Mouse (Mus musculus) liver, embryonic 12.5 days (tissue): Measurements from ENCODE around the gene Haus4. TPM values are rescaled to one million over a fixed set of nuclear protein-coding genes. Genes with fewer than 3 reads are reported as not detected.

Experiments used
- polyA plus RNA-seq: library from polyadenylated mRNA; unstranded; fragments of >200 nt; fragmentation: Nextera tagmentation; extraction: Ambion mirVana; gene quantifications from 2 replicates; pipeline ENCODE4 v1.2.1, GENCODE M21; 2016

Haus4 gene
- polyA plus RNA-seq, 1 experiment from 2014 or later, result 49.3 TPM

Other genes with a start within 250 kb of the Haus4 start
- gene Oxa1l, start 193.8 kb downstream of the Haus4 start, polyA plus RNA-seq, result 24.9 and 27.3 TPM in 2 replicates
- 8.4 and 8.5 TPM in 2 replicates for gene Slc7a7, start 136.8 kb downstream of the Haus4 start, polyA plus RNA-seq
- gene Mrpl52, start 127.7 kb downstream of the Haus4 start, polyA plus RNA-seq, result 269 and 282 TPM in 2 replicates
- 36.7 and 38.2 TPM in 2 replicates for gene Mmp14, start 123.0 kb downstream of the Haus4 start, polyA plus RNA-seq
- 31.2 and 32.9 TPM in 2 replicates for gene Lrp10, start 90.5 kb downstream of the Haus4 start, polyA plus RNA-seq
- gene Rem2, start 78.5 kb downstream of the Haus4 start, polyA plus RNA-seq, result 0.19 and 0.39 TPM in 2 replicates
- 60.6 and 61.1 TPM in 2 replicates for gene Prmt5, start 37.1 kb downstream of the Haus4 start, polyA plus RNA-seq
- gene Ajuba, start 22.9 kb upstream of the Haus4 start, polyA plus RNA-seq, result 10.4 and 12.7 TPM in 2 replicates
- gene 4931414P19Rik, start 51.4 kb upstream of the Haus4 start, polyA plus RNA-seq, result 3.7 and 4.1 TPM in 2 replicates
- gene Psmb5, start 63.4 kb upstream of the Haus4 start, polyA plus RNA-seq, result 281 and 292 TPM in 2 replicates
- gene Psmb11, start 66.8 kb upstream of the Haus4 start, polyA plus RNA-seq, result not detected in 2 replicates
- not detected in 2 replicates for gene Gm17606, start 86.3 kb upstream of the Haus4 start, polyA plus RNA-seq
- 0.61 and 1.0 TPM in 2 replicates for gene Cdh24, start 86.7 kb upstream of the Haus4 start, polyA plus RNA-seq
- 51.6 and 53.9 TPM in 2 replicates for gene 1700123O20Rik, start 131.6 kb upstream of the Haus4 start, polyA plus RNA-seq
- gene Acin1, start 132.3 kb upstream of the Haus4 start, polyA plus RNA-seq, result 74.1 and 76.0 TPM in 2 replicates
- 0.05 TPM in 1 of 2 replicates, not detected in the other for gene Gm29776, start 144.2 kb upstream of the Haus4 start, polyA plus RNA-seq
- gene Cebpe, start 157.6 kb upstream of the Haus4 start, polyA plus RNA-seq, result 3.3 and 3.7 TPM in 2 replicates
- 2.8 and 3.4 TPM in 2 replicates for gene Slc7a8, start 227.3 kb upstream of the Haus4 start, polyA plus RNA-seq